Mouse (Mus musculus): ENCODE results near the gene Rhbdl2. TPM values are rescaled to one million over a fixed set of nuclear protein-coding genes. Genes with fewer than 3 reads are reported as not detected.

Rhbdl2 gene
- total RNA-seq, 2 experiments from 2014 or later: not detected

DNA sequence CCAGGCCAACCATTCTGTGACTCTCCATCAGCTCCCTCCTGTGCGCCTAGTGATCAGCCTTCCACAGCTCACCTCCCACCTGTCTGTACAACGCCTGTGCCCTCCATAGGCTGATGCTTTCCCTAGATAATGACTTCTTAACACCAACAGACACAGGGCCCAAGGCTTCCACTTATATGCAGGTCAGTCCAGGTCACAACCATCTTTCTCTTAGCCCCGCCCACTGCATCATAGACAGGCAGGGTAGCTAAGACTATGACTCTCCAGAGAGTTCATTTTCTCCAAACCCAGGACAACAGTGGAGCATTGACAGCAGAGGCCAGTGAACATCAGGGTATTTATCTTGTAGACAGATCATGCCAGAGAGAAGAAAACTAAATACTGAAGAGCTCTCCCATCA, 71.7 kb downstream of the Rhbdl2 start, which contains the start of gene 4933427I04Rik:
TSS of gene 4933427I04Rik (plus strand) at position 301 of the 400 bp plus-strand sequence.
- intact Hi-C loops (cut with DNase I): no loop called here
- no peak for TF ChIP-seq CTCF (IDR thresholded peaks at IDR 0.05)
- no peak for DNase-seq
- H3K27ac ChIP-seq: no peak within 1 kb of the TSS
- no peak within 1 kb of the TSS for H3K4me3 ChIP-seq

DNA sequence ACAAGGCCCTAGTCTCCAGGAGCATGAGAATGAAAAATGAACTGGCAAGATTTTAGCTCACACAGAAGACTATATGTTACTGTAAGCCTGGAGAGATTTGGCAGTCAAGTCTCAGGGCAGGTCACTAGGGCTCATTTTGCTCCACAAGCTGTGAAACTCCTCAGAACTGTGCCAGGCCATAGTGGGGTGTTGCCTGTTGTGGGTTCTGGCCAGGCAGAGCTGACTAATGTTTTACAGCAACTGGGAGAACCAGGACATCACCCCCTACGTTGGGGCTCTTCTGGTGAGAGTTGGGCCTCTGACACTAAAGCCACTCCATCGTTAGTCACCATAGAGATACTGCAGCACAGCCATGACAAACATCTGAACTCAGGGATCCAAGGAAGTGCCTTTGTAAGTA, 72.1 kb downstream of the Rhbdl2 start:
- no peak for DNase-seq
- no peak overlapping the region for H3K4me3 ChIP-seq

DNA sequence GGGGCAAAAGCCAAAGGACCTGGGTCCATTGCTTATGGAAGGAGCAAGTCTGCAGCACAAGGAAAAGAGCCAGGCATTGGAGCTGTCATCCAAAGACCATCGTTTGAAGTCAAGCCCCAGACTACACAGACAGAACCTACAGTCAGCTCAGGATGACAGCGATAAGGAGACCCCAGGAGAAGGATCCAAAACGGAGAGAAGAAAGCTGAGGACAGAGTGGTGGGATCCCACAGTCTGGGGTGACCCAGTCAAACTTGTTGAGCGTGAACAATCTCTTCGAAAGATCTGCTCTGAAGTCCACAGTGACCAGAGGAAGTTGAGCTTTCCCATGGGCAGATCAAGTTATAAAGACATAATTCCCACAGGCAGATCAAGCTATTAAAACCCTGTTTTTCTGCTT, 72.9 kb downstream of the Rhbdl2 start:
- Histone ChIP-seq H3K27ac (no peak overlapping the region), H3K4me3 (no peak overlapping the region)
- no peak for DNase-seq
- intact Hi-C loops (cut with DNase I): no loop called here
- TF ChIP-seq CTCF (IDR thresholded peaks at IDR 0.05): no peak

More for the DNA sequence above, 72.1 kb downstream of the Rhbdl2 start:
- intact Hi-C loops (cut with DNase I): no loop called here
- no peak for TF ChIP-seq CTCF (IDR thresholded peaks at IDR 0.05)
- no peak overlapping the region for H3K27ac ChIP-seq

Other genes starting within 250 kb of the Rhbdl2 start
- gene Macf1, start 103.5 kb upstream of the Rhbdl2 start, total RNA-seq (2021): 10 to 100 TPM; 48.4 to 66.4 TPM
- 100 to 1,000 TPM; 242 to 305 TPM for gene Ndufs5, start 69.7 kb upstream of the Rhbdl2 start, total RNA-seq (2021)
- 10 to 100 TPM; 24.1 to 24.5 TPM for gene Akirin1, start 37.5 kb upstream of the Rhbdl2 start, total RNA-seq (2021)
- not detected for gene 4933427I04Rik, start 71.8 kb downstream of the Rhbdl2 start, total RNA-seq (2021)
- 10 to 100 TPM; 18.3 to 19.5 TPM for gene Mycbp, start 117.0 kb downstream of the Rhbdl2 start, total RNA-seq (2021)
- gene Rragc, start 129.6 kb downstream of the Rhbdl2 start, total RNA-seq (2021): 10 to 100 TPM; 20.0 to 23.3 TPM
- not detected for gene 4930535I16Rik, start 130.1 kb downstream of the Rhbdl2 start, total RNA-seq (2021)

All from gastrocnemius, adult 2 months (tissue).